Mouse (Mus musculus) intestine, embryonic 14.5 days (tissue): ENCODE results near the gene Rgs14. TPM values are rescaled to one million over a fixed set of nuclear protein-coding genes. Genes with fewer than 3 reads are reported as not detected.

Experiments used
- ATAC-seq: fragments of 200-750 bp; cut with Nextera tagmentation; replicated peaks from 2 replicates; pipeline ENCODE4 v1.8.0; 2017; ENCODE audit warnings: low read depth, moderate number of reproducible peaks, moderate TSS enrichment, moderate library complexity; ENCODE audit not compliant: low FRiP score, low TSS enrichment
- DNase-seq: peaks from one replicate; pipeline ENCODE4 v3.0.0-alpha.2; 2018; ENCODE audit warnings: low spot score
- H3K27ac ChIP-seq: fragments of 300-500 bp; sonication (generic); 2 replicates; pipeline ENCODE4 v1.5.1; 2014; ENCODE audit warnings: low read depth, mild to moderate bottlenecking, control low read depth
- H3K27me3 ChIP-seq: fragments of 300-500 bp; sonication (generic); replicated peaks from 2 replicates; pipeline ENCODE4 v1.6.1; 2014; ENCODE audit warnings: low read length, control low read depth; ENCODE audit not compliant: control insufficient read depth, insufficient read depth
- H3K36me3 ChIP-seq: fragments of 300-500 bp; sonication (generic); 2 replicates; pipeline ENCODE4 v1.6.1; 2014; ENCODE audit warnings: low read length, control low read depth; ENCODE audit not compliant: control insufficient read depth, insufficient read depth
- H3K4me1 ChIP-seq: fragments of 300-500 bp; sonication (generic); replicated peaks from 2 replicates; pipeline ENCODE4 v1.6.1; 2014; ENCODE audit warnings: low read length, control low read depth, mixed read lengths; ENCODE audit not compliant: control insufficient read depth, insufficient read depth
- H3K4me2 ChIP-seq: fragments of 300-500 bp; sonication (generic); 2 replicates; pipeline ENCODE4 v1.6.1; 2014; ENCODE audit warnings: low read length
- H3K4me3 ChIP-seq: fragments of 300-500 bp; sonication (generic); 2 replicates; pipeline ENCODE4 v1.5.1; 2014; ENCODE audit warnings: low read depth, low read length, control low read depth, mixed read lengths
- H3K9ac ChIP-seq: fragments of 300-500 bp; sonication (generic); 2 replicates; pipeline ENCODE4 v1.6.1; 2014; ENCODE audit warnings: mild to moderate bottlenecking, low read length
- H3K9me3 ChIP-seq: fragments of 300-500 bp; sonication (generic); 2 replicates; pipeline ENCODE4 v1.6.1; 2016; ENCODE audit warnings: low read length, control low read depth; ENCODE audit not compliant: control insufficient read depth
- WGBS: fragments of 180-500 bp; shearing (Covaris S2); extraction: QIAGEN DNeasy Blood & Tissue Kit; methylation state at CpG from one replicate; pipeline ENCODE4 v1.1.7; 2014; 5-methylcytosine and 5-hydroxymethylcytosine counted together
- polyA plus RNA-seq: library from polyadenylated mRNA; unstranded; fragments of >200 nt; fragmentation: Nextera tagmentation; extraction: Ambion mirVana; gene quantifications from 2 replicates; pipeline ENCODE4 v1.2.1, GENCODE M21; 2014

Gene Rgs14
- polyA plus RNA-seq, 1 experiment from 2014 or later, result 1.0 TPM

GRCm38 (mm10) chr13:55390644-55391043 lies 21.1 kb downstream of the Rgs14 start:
- Histone ChIP-seq H3K4me2 (no peak overlapping the region), H3K36me3 (no peaks in the 10 kb centered on the region), H3K27me3 (no peaks in the 10 kb centered on the region), H3K9me3 (no peaks in the 10 kb centered on the region), H3K9ac (no peak overlapping the region), H3K4me3 (no peak overlapping the region), H3K27ac (no peak overlapping the region), H3K4me1 (no peaks in the 10 kb centered on the region)
- DNase-seq (no peak), ATAC-seq (no peak)
- WGBS, result 66% methylated on average over 3 of the region's 3 CpGs

GRCm38 (mm10) chr13:55391626-55392029 lies 22.1 kb downstream of the Rgs14 start:
- Histone ChIP-seq H3K9me3 (no peaks in the 10 kb centered on the region), H3K36me3 (no peaks in the 10 kb centered on the region), H3K4me1 (no peaks in the 10 kb centered on the region), H3K27me3 (no peaks in the 10 kb centered on the region), H3K4me3 (no peak overlapping the region), H3K27ac (no peak overlapping the region), H3K9ac (no peak overlapping the region), H3K4me2 (no peak overlapping the region)
- no peak for DNase-seq
- no peak for ATAC-seq
- 71% methylated on average over 1 of the region's 1 CpGs for WGBS

GRCm38 (mm10) chr13:55392933-55393332 lies 23.4 kb downstream of the Rgs14 start:
- Histone ChIP-seq H3K4me2 (no peak overlapping the region), H3K4me1 (no peaks in the 10 kb centered on the region)
- ATAC-seq, result no peak

GRCm38 (mm10) chr13:55398088-55398487 lies 28.6 kb downstream of the Rgs14 start, which contains the start of gene Slc34a1:
Slc34a1 (plus strand) TSS chr13:55398187.
- H3K36me3 ChIP-seq, result no peaks in the 10 kb centered on the region
- H3K27ac ChIP-seq, result no peak within 1 kb of the TSS
- no peak within 1 kb of the TSS for H3K9ac ChIP-seq
- DNase-seq (no peak), ATAC-seq (no peak)
- no peaks in the 10 kb centered on the region for H3K9me3 ChIP-seq
- H3K4me1 ChIP-seq, result no peaks in the 10 kb centered on the region
- H3K4me2 ChIP-seq, result no peak within 1 kb of the TSS
- H3K27me3 ChIP-seq, result no peaks in the 10 kb centered on the region
- no peak within 1 kb of the TSS for H3K4me3 ChIP-seq
- WGBS, result 78% methylated on average over 1 of the region's 1 CpGs

More at GRCm38 (mm10) chr13:55392933-55393332, 23.4 kb downstream of the Rgs14 start:
- no peaks in the 10 kb centered on the region for H3K27me3 ChIP-seq
- H3K9me3 ChIP-seq, result no peaks in the 10 kb centered on the region
- DNase-seq, result no peak
- WGBS, result 63% methylated on average over 4 of the region's 4 CpGs
- no peaks in the 10 kb centered on the region for H3K36me3 ChIP-seq
- no peak overlapping the region for H3K4me3 ChIP-seq
- no peak overlapping the region for H3K9ac ChIP-seq
- no peak overlapping the region for H3K27ac ChIP-seq

- Histone ChIP-seq H3K4me3 (no peak overlapping the region), H3K27ac (no peak overlapping the region), H3K4me1 (no peaks in the 10 kb centered on the region), H3K9ac (no peak overlapping the region), H3K4me2 (no peak overlapping the region), H3K27me3 (no peaks in the 10 kb centered on the region), H3K9me3 (no peaks in the 10 kb centered on the region), H3K36me3 (no peaks in the 10 kb centered on the region)
- DNase-seq, result no peak
- WGBS, result 59% methylated on average over 5 of the region's 5 CpGs
- ATAC-seq, result no peak
Observed at GRCm38 (mm10) chr13:55399300-55400038, 29.9 kb downstream of the Rgs14 start.

- Histone ChIP-seq H3K4me3 (no peak overlapping the region), H3K27me3 (no peaks in the 10 kb centered on the region), H3K4me2 (no peak overlapping the region), H3K4me1 (no peaks in the 10 kb centered on the region), H3K9me3 (no peaks in the 10 kb centered on the region), H3K9ac (no peak overlapping the region), H3K36me3 (no peaks in the 10 kb centered on the region), H3K27ac (no peak overlapping the region)
- DNase-seq (no peak), ATAC-seq (no peak)
- WGBS, result 71% methylated on average over 1 of the region's 1 CpGs
Observed at GRCm38 (mm10) chr13:55400039-55400346, 30.5 kb downstream of the Rgs14 start.

- DNase-seq, result no peak
- WGBS, result 78% methylated on average over 7 of the region's 7 CpGs
- no peaks in the 10 kb centered on the region for H3K36me3 ChIP-seq
- H3K27me3 ChIP-seq, result no peaks in the 10 kb centered on the region
- H3K4me3 ChIP-seq, result no peak overlapping the region
- H3K4me2 ChIP-seq, result no peak overlapping the region
- no peak overlapping the region for H3K27ac ChIP-seq
- H3K4me1 ChIP-seq, result no peaks in the 10 kb centered on the region
- no peaks in the 10 kb centered on the region for H3K9me3 ChIP-seq
- no peak overlapping the region for H3K9ac ChIP-seq
- ATAC-seq, result no peak
Observed at GRCm38 (mm10) chr13:55403266-55403665, 33.7 kb downstream of the Rgs14 start.

GRCm38 (mm10) chr13:55403935-55404852 lies 34.7 kb downstream of the Rgs14 start:
- WGBS, result 74% methylated on average over 15 of the region's 15 CpGs
- no peak for ATAC-seq

More at GRCm38 (mm10) chr13:55403935-55404852, 34.7 kb downstream of the Rgs14 start:
- H3K4me1 ChIP-seq, result no peaks in the 10 kb centered on the region
- no peaks in the 10 kb centered on the region for H3K27me3 ChIP-seq
- H3K9me3 ChIP-seq, result no peaks in the 10 kb centered on the region
- no peak overlapping the region for H3K4me2 ChIP-seq
- DNase-seq, result no peak
- H3K36me3 ChIP-seq, result no peaks in the 10 kb centered on the region
- H3K4me3 ChIP-seq, result no peak overlapping the region
- no peak overlapping the region for H3K27ac ChIP-seq
- H3K9ac ChIP-seq, result no peak overlapping the region
